Mouse (Mus musculus): ENCODE measurements around the gene Gbf1. TPM values are rescaled to one million over a fixed set of nuclear protein-coding genes. Genes with fewer than 3 reads are reported as not detected.
"Not testable (repeated sequence)": the region's sequence is repeated elsewhere in the genome, so short reads cannot be mapped to it uniquely, and the experiment has no call there.

Gbf1 gene
- polyA plus RNA-seq, 1 experiment from 2014 or later = 47.2 TPM

GRCm38 (mm10) chr19:46124651-46125050, 27.7 kb upstream of the Gbf1 start:
- Histone ChIP-seq H3K27me3 (ENCODE audit: control insufficient read depth, insufficient read depth, low read depth, low read length) (0 out of 2 replicates have a peak, but pooled peaks cover 2% of the 10 kb centered on the region), H3K4me1 (replicated peaks; ENCODE audit: control insufficient read depth, insufficient read depth, low read length) (no peaks in the 10 kb centered on the region), H3K36me3 (ENCODE audit: control insufficient read depth, insufficient read depth, low read length) (no peaks in the 10 kb centered on the region), H3K4me3 (ENCODE audit: low read length) (no peak overlapping the region), H3K9me3 (ENCODE audit: control insufficient read depth, low read length) (no peaks in the 10 kb centered on the region), H3K4me2 (ENCODE audit: low read depth, low read length) (no peak overlapping the region), H3K27ac (ENCODE audit: low read length) (no peak overlapping the region), H3K9ac (ENCODE audit: low read length) (no peak overlapping the region)
- no peak for ATAC-seq (ENCODE audit: low read depth)

- Histone ChIP-seq H3K27me3 (ENCODE audit: control insufficient read depth, insufficient read depth, low read depth, low read length) (peaks cover 14% of the 10 kb centered on the region), H3K4me2 (ENCODE audit: low read depth, low read length) (no peak overlapping the region), H3K4me3 (ENCODE audit: low read length) (no peak overlapping the region), H3K9ac (ENCODE audit: low read length) (no peak overlapping the region), H3K36me3 (ENCODE audit: control insufficient read depth, insufficient read depth, low read length) (no peaks in the 10 kb centered on the region), H3K9me3 (ENCODE audit: control insufficient read depth, low read length) (no peaks in the 10 kb centered on the region), H3K4me1 (replicated peaks; ENCODE audit: control insufficient read depth, insufficient read depth, low read length) (no peaks in the 10 kb centered on the region; the same call in 1 of the 2 replicates), H3K27ac (ENCODE audit: low read length) (no peak overlapping the region)
- WGBS = 87% methylated on average over 4 of the region's 4 CpGs
- no peak for ATAC-seq (ENCODE audit: low read depth)
Measured at GRCm38 (mm10) chr19:46126301-46126700, 26.0 kb upstream of the Gbf1 start.

- H3K27me3 ChIP-seq (ENCODE audit: control insufficient read depth, insufficient read depth, low read depth, low read length) = peaks cover 42% of the 10 kb centered on the region
- not testable (repeated sequence) for H3K9ac ChIP-seq (ENCODE audit: low read length); ATAC-seq (ENCODE audit: low read depth); H3K27ac ChIP-seq (ENCODE audit: low read length); H3K36me3 ChIP-seq (ENCODE audit: control insufficient read depth, insufficient read depth, low read length); H3K4me1 ChIP-seq (replicated peaks; ENCODE audit: control insufficient read depth, insufficient read depth, low read length); H3K9me3 ChIP-seq (ENCODE audit: control insufficient read depth, low read length); H3K4me3 ChIP-seq (ENCODE audit: low read length); H3K4me2 ChIP-seq (ENCODE audit: low read depth, low read length)
- whole genome bisulfite sequencing = 64% methylated on average over 6 of the region's 6 CpGs
Measured at GRCm38 (mm10) chr19:46129737-46130136, 22.6 kb upstream of the Gbf1 start.

- peaks cover 54% of the 10 kb centered on the region for H3K27me3 ChIP-seq (ENCODE audit: control insufficient read depth, insufficient read depth, low read depth, low read length)
Measured at GRCm38 (mm10) chr19:46131283-46131682, 21.0 kb upstream of the Gbf1 start.

GRCm38 (mm10) chr19:46131694-46132525, 20.4 kb upstream of the Gbf1 start, which contains the start of gene Elovl3:
Elovl3 (plus strand) TSS chr19:46131897.
- Histone ChIP-seq H3K27me3 (ENCODE audit: control insufficient read depth, insufficient read depth, low read depth, low read length) (peaks cover 60% of the 10 kb centered on the region), H3K4me1 (replicated peaks; ENCODE audit: control insufficient read depth, insufficient read depth, low read length) (peaks cover 19% of the 10 kb centered on the region), H3K36me3 (ENCODE audit: control insufficient read depth, insufficient read depth, low read length) (no peaks in the 10 kb centered on the region), H3K9ac (ENCODE audit: low read length) (no peak within 1 kb of the TSS; the same call in 1 of the 2 replicates), H3K4me2 (ENCODE audit: low read depth, low read length) (peak within 1 kb of the TSS; percentile 60), H3K27ac (ENCODE audit: low read length) (no peak within 1 kb of the TSS), H3K9me3 (ENCODE audit: control insufficient read depth, low read length) (no peaks in the 10 kb centered on the region), H3K4me3 (ENCODE audit: low read length) (peak within 1 kb of the TSS; percentile 41)
- WGBS = 4% methylated on average over 31 of the region's 31 CpGs
- peak; percentile 81 for ATAC-seq (ENCODE audit: low read depth)

More at GRCm38 (mm10) chr19:46131283-46131682, 21.0 kb upstream of the Gbf1 start:
- H3K36me3 ChIP-seq (ENCODE audit: control insufficient read depth, insufficient read depth, low read length) = no peaks in the 10 kb centered on the region
- ATAC-seq (ENCODE audit: low read depth) = no peak
- peak overlapping the region; percentile 41 for H3K4me3 ChIP-seq (ENCODE audit: low read length)
- H3K4me2 ChIP-seq (ENCODE audit: low read depth, low read length) = peak overlapping the region; percentile 60
- WGBS = 8% methylated on average over 8 of the region's 8 CpGs
- peaks cover 13% of the 10 kb centered on the region for H3K4me1 ChIP-seq (replicated peaks; ENCODE audit: control insufficient read depth, insufficient read depth, low read length)
- H3K9me3 ChIP-seq (ENCODE audit: control insufficient read depth, low read length) = no peaks in the 10 kb centered on the region
- H3K9ac ChIP-seq (ENCODE audit: low read length) = no peak overlapping the region; the same call in 1 of the 2 replicates
- H3K27ac ChIP-seq (ENCODE audit: low read length) = no peak overlapping the region

- Histone ChIP-seq H3K9ac (ENCODE audit: low read length) (no peak overlapping the region), H3K4me3 (ENCODE audit: low read length) (no peak overlapping the region), H3K4me1 (replicated peaks; ENCODE audit: control insufficient read depth, insufficient read depth, low read length) (peaks cover 24% of the 10 kb centered on the region), H3K27me3 (ENCODE audit: control insufficient read depth, insufficient read depth, low read depth, low read length) (peaks cover 65% of the 10 kb centered on the region), H3K27ac (ENCODE audit: low read length) (no peak overlapping the region), H3K36me3 (ENCODE audit: control insufficient read depth, insufficient read depth, low read length) (no peaks in the 10 kb centered on the region), H3K9me3 (ENCODE audit: control insufficient read depth, low read length) (no peaks in the 10 kb centered on the region), H3K4me2 (ENCODE audit: low read depth, low read length) (no peak overlapping the region)
- 40% methylated on average over 6 of the region's 6 CpGs for WGBS
- ATAC-seq (ENCODE audit: low read depth) = no peak
Measured at GRCm38 (mm10) chr19:46132577-46132976, 19.7 kb upstream of the Gbf1 start.

GRCm38 (mm10) chr19:46135297-46135696, 17.0 kb upstream of the Gbf1 start:
- under 1% methylated on average over 12 of the region's 12 CpGs for WGBS
- no peaks in the 10 kb centered on the region for H3K36me3 ChIP-seq (ENCODE audit: control insufficient read depth, insufficient read depth, low read length)
- no peak overlapping the region for H3K9ac ChIP-seq (ENCODE audit: low read length)
- H3K9me3 ChIP-seq (ENCODE audit: control insufficient read depth, low read length) = no peaks in the 10 kb centered on the region
- H3K4me2 ChIP-seq (ENCODE audit: low read depth, low read length) = peak overlapping the region; percentile 93
- peaks cover 24% of the 10 kb centered on the region for H3K4me1 ChIP-seq (replicated peaks; ENCODE audit: control insufficient read depth, insufficient read depth, low read length)
- H3K4me3 ChIP-seq (ENCODE audit: low read length) = peak overlapping the region; percentile 54
- no peak overlapping the region for H3K27ac ChIP-seq (ENCODE audit: low read length)
- peaks cover 75% of the 10 kb centered on the region for H3K27me3 ChIP-seq (ENCODE audit: control insufficient read depth, insufficient read depth, low read depth, low read length)
- peak; percentile 69; the same call in 1 of the 2 replicates for ATAC-seq (ENCODE audit: low read depth)

- no peak overlapping the region for H3K27ac ChIP-seq (ENCODE audit: low read length)
- H3K9me3 ChIP-seq (ENCODE audit: control insufficient read depth, low read length) = no peaks in the 10 kb centered on the region
- under 1% methylated on average over 79 of the region's 79 CpGs for WGBS
- H3K4me1 ChIP-seq (replicated peaks; ENCODE audit: control insufficient read depth, insufficient read depth, low read length) = peaks cover 24% of the 10 kb centered on the region
- H3K9ac ChIP-seq (ENCODE audit: low read length) = peak overlapping the region; percentile 61
- peak overlapping the region; percentile 54 for H3K4me3 ChIP-seq (ENCODE audit: low read length)
- peaks cover 68% of the 10 kb centered on the region for H3K27me3 ChIP-seq (ENCODE audit: control insufficient read depth, insufficient read depth, low read depth, low read length)
- peak; percentile 67 for ATAC-seq (ENCODE audit: low read depth)
- no peaks in the 10 kb centered on the region for H3K36me3 ChIP-seq (ENCODE audit: control insufficient read depth, insufficient read depth, low read length)
- peak overlapping the region; percentile 93 for H3K4me2 ChIP-seq (ENCODE audit: low read depth, low read length)
Measured at GRCm38 (mm10) chr19:46135789-46136638, 16.3 kb upstream of the Gbf1 start.

Measured in lung, embryonic 16.5 days (tissue).